Mouse (Mus musculus) cerebellum, adult (tissue): ENCODE results near the gene Kpna2.
"Not testable (repeated sequence)": the region's sequence is repeated elsewhere in the genome, so short reads cannot be mapped to it uniquely, and the experiment has no call there.

ENCODE experiments used
- ATAC-seq: cut with Nextera tagmentation; 2 replicates; pipeline ENCODE4 v1.9.2; 2017; ENCODE audit warnings: mild to moderate bottlenecking, moderate library complexity, mixed read lengths; ENCODE audit not compliant: insufficient number of reproducible peaks, low FRiP score, low TSS enrichment

The Kpna2 gene

DNA sequence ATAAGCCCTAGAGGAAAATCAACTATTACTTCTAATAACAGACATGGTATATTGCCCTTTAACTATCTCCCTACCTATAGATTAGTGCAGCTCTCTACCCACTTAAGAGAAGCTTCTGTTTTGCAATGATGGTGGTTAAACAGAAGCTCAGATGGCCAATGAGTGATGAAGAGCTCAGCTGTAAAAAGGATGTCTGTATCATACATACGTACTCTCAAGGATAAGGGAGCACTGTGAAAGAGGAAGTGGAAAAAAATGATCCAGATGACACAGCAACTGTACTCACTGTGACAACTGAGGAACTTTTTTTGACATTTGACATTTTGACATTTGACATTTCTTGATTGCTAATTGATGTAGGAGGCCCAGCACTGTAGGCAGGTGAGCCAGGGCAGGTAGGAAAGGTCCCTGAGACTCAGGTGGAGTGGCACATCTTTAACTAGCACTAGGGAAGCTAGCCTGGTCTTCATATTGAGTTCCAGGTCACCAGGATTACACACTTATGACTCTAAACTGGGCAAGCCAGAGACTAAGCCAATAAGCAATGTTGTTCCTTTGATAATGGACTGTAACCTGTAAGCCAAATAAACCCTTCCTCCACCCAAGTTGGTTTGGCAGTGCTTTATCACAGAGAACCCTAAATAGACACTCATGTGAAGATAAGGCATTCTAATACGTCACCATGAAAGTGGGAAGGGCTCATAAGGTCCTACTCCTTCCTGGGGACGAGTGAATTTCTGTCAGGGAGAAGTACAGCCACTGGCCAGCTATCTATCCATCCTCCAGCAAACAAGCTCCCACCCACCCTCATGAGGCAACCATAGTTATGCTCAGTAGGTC is 4.9 kb downstream of the Kpna2 start:
- no peak for ATAC-seq

DNA sequence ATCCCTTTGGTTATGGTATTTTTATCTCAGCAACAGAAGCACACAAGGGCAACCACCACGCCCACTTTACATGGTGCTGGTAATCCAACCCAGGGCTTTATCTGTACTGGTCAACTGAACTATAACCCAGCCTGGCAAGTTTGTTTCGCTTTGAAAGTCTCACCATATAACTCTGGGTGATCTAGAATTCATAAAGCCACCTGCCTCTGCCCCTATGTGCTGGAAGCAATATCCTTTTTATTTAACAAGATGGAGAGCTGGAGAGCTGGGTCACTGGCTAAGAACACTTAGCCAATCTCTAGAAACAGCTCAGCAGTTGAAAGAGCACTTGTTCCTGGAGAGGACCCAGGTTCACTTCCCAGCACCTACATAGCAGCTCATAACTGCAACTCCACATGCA is 12.0 kb downstream of the Kpna2 start:
- no peak for ATAC-seq

DNA sequence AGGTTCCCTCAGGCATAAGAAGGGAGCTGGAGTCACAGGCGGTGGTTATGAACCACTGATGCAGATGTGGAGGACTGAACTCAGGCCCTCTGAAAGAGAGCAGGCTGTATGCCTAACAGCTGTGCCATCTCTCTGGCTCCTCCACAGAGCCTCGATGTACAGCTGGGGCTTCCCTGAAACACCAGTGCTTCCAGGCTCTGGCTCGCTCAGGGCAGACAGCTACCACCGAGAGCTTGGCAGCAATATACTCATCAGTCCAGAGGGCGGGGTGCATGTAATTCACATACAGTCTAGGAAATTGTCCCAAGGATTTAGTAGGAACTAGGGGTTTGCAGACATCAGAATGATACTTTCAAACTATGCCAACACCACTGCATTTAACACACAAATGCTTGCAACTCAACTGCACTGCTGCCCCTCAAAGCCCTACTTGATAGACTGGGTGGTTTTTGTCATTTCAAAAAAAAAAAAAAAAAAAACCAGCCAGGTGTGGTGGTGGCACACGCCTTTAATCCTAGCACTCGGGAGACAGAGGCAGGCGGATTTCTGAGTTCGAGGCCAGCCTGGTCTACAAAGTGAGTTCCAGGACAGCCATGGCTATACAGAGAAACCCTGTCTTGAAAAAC is 13.2 kb downstream of the Kpna2 start:
- not testable (repeated sequence) for ATAC-seq

DNA sequence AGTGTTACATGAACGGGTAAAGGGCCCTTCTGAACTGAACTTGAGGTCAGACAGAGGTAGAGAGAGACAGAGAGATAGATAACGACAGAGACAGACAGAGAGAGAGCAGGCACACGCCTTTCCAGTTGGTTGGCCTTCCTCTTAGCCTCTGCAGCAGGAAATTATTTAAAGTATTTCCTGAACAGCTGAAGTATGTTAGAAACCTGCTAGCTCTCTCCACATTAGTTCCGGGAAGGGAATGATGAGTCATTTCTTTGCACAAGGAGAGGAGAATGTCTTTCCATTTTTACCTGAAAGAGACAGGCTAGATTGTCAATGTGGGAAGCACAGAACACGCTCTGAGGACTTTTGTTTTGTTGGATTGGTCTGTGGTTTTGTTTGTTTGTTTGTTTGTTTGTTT is 17.0 kb downstream of the Kpna2 start:
- ATAC-seq = no peak

DNA sequence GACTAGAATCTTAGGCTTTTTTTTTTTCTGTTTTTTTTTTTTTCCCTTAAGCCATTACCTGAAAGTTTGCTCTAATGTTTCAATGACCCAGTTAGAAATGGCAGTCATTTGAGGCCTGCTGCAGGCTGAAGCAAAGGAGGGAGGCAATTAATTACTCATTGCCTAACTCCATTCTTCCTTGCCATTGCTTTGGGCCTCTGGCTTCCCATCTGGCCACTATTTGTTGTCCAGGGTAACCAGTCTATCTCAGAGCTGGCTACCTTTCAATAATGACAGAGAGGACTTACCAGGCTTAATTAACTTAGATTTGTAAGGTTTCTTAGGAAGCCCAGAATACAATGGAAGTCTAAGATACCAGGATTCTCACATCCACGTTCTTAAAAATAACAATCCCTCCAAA is 17.6 kb downstream of the Kpna2 start:
- ATAC-seq = no peak

DNA sequence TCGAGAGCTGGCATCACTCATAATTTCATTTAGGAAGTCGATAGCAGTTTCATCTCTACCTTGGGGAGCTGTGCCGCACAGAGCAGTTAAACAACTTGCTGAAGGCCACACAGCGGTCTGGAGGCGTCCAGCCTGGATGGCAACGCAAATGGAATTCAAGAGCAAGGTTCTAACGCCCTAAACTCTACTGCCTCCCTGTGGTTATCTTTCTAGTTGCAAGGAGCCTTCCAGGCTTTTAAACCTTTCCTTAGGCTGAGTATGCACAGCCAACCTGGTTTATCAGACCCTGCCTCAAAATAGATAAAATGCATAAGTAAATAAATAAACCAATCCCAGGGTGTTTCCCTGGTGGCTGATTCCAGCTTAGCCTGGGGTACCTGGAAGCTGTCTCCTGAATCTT is 18.9 kb downstream of the Kpna2 start:
- no peak for ATAC-seq

DNA sequence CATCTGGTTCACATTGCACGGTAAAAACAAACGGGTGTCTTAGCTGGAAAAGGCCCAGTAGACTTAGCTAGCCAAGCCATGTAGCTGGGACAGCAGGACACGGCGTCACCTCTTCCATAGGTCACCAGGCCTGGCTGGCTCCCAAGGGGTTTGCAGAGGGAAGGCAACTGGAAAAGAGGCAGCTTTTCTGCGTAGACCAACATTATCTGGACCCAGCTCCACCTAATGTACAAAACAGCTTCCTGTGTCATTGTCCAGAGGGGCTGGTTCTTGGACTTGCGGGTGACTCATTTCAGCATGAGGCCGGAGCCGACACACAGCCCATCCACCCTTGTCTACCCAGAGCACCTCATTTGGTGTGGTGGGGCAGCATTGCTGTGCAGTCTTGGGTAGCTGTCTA is 23.1 kb downstream of the Kpna2 start:
- ATAC-seq = no peak

DNA sequence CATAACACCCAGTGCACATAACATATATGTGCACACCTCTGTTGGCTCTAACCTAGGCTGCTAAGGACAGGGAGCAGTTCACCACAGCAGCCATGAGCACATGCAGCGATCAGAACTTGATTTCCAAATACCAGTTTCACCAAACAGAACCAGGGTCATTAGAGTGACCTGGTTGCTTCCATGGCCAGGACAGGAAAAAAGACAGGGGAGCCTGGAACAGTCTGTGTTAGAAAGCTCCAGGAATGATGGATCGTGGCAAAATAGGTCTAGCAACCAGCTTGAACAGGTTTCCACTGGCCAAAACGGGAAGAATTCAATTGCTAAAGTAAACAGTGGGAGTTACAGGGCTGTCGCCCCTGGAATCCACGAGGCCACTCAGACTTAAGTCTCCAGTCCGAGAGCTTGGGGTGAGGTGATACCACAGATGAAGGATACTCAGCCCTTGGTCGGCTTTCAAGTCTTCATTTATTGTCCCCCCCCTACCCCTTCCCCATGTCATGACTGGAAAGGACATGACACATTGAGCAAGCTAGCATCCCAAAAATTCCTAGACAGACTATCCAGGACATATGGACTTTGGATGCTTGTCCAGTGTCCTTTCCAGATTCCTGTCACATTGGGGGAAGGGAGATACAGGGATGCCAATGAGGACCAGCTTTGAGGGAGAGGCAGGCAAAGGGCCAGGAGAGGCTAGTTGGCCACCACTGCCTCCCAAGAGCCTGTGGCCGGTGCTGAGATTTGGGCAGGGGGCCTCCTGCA is 23.7 kb downstream of the Kpna2 start:
- no peak for ATAC-seq

DNA sequence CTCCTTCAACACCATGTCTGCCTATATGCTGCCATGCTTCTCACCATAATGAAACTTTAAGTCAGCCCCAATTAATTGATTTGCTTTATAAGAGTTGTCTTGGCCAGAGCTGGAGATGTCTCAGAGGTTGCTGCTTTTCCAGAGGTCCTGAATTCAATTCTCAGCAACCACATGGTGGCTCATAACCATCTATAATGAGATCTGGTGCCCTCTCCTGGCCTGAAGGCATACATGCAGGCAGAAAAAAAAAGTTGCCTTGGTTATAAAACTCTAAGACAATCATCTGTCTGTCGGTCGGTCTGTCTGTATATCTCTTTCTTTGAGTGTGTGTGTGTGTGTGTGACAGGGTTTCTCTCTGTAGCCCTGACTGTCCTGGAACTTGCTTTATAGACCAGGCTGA is 24.9 kb downstream of the Kpna2 start:
- no peak for ATAC-seq

DNA sequence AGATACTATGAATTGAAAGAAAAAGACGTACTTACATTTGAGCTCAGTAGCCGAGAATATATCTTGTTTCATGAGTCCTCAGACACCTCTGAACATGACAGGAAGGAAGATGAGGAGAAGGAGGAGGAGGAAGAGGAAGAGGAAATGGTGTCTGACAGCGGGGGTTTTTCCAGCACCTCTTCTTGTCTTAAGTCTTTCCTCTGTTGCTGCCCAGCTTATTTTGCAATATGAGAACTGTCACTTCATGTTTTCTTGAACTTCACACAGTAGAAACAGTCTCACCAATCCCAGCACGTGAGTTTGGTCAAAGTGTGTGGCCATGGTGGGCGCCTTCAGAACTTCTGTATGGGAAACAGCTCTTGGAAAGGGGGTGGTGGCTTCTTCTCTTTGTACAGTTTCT is 26.3 kb downstream of the Kpna2 start:
- ATAC-seq = no peak

DNA sequence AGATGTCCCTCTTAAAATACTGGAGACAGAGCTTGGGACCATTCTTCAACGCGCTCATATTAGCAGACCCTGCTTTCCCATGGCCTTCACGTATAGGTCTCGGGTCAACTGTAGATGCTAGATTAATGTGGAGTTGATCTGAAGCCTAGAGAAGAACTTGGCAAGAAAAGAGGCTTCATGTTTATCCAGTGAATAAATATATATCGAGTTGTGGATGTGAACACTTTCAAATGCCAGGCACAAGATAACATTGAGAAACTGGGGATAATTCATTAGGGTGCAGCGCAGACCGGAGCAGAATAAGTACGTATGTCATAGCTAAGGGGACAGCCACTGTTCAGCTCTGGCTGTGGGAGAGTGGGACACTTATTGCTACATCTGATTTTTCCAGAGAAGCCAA is 29.5 kb downstream of the Kpna2 start:
- no peak for ATAC-seq

DNA sequence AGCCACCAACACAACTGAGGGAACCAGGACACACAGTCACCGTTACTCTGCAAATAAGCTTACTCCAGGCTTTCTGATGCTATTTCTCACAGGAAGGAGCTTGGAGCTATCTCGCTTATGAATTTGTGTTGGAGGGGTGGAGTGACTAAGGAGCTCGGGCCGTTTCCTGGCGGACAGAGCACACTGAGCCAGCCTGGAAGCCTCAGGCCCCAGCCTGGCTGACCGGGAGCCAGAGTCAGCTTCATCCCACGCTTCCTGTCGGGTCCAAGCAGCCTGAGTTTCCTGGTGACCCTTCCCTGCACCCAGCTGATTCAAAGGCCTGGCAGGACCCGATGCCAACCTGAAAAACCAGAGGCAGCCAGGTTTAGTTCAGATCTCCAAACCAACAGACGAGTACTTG is 31.7 kb downstream of the Kpna2 start:
- ATAC-seq = no peak

DNA sequence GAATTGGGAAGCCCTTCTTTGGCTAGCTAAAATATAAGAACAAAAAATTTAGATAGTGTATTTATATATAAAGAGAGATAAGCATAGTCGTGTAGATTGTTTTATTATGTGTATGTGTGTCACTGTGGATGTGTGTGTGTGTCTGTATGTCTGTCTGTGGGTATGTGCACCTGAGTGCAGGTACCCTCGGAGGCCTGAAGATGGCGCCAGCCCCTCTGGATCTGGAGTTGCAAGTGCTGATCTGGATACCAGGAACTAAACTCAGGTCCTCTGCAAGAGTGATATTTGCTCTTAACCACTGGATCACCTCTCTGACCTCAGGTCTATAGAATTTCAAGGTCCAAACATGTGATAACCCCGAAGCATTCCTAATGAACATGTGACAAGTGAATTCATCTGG is 33.5 kb downstream of the Kpna2 start:
- no peak for ATAC-seq

DNA sequence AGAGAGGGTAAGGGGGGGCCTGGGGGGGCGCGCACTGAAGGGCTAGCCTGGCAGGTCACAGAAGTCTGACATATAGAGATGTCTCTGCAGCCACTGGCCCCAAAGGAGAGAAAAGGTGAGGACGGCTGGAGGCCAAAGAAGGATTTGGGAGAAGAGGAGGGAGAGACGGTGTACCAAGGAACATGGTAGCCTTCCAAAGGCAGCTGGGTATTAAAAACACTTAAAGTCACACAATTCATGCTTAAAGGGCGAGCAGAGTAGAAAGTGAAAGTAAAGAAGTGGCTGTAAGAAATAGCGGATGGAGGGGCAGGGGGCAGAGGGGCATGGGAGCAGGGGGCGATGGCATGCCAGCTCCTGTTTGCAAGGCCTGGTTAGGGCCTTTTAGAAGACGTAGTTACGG is 37.0 kb downstream of the Kpna2 start:
- no peak for ATAC-seq

DNA sequence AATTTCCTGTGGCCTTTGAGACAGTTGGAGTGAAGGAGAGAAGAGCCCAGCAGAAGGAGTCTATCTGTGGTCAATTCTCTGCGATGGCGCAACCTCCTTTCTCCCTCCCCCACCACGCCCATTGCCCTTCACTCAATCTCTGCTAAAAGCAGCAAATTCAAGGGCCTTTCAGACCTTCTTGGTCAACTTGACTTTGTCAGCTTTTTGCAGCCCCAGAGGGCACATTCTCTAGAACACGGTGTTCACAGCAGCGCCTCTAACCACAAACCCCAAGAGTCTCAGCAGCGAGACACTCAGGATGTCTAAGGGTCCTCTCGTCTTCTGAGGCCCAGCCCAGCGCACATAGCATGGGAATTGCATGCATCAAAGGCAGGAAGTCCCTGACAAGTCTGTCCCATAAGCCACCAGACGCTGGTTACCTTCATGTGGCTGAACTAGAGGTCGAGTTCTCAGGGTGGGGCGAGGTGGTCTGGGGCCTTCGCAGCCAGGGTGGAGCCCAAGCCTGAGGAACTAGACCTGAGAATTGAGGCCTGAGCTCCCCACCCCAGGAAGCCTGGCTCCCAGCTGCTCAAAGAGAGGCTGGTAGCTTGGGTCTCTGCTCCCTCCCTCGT is 37.8 kb downstream of the Kpna2 start:
- ATAC-seq = no peak

DNA sequence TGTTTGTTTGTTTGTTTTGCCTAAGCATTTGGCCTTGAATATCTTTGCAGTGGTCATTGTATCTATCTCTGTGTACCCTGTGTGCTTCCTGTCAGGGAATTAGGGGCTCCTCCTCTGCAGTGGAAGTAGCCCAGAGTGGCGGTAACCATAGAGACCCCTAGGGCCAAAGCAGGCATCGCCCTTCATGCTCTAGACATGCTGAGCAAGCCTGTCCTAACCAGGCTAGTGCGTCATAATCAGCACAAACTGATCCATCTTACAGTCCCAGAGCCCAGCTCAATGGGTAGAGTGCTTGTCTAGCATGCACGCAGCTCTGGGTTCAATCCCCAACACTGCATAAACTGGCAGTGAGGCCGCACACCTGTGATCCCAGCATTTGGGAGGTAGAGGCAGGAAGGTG is 40.2 kb downstream of the Kpna2 start:
- no peak for ATAC-seq

DNA sequence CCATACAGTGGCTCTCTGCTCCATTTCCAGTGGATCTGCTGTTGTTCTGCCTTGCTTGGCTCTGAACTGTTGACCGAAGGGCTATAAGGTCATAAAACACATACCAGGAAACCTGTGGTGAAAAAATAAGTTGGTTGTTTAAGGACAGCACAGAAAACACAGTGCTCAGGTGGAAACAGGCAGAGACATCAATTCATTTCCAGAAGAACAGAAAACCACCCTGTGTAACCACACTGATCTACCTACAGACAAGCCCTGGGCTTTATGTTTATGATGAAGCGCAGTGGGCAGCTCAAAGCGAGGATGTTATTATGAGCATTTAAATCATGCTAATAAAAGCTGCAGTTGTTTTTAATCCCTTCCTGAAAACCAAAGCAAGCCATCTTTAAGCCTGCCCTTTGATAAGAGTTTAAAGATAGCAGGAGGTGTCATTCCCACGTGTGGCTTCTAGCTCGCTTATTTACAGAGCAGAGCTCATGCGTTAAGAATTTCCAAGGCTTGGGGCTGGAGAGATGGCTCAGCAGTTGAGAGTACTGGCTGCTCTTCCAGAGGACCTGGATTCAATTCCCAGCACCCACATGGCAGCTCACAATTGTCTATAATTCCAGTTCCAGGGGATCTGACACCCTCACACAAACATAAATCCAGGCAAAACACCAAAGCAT is 40.8 kb downstream of the Kpna2 start:
- ATAC-seq = no peak

DNA sequence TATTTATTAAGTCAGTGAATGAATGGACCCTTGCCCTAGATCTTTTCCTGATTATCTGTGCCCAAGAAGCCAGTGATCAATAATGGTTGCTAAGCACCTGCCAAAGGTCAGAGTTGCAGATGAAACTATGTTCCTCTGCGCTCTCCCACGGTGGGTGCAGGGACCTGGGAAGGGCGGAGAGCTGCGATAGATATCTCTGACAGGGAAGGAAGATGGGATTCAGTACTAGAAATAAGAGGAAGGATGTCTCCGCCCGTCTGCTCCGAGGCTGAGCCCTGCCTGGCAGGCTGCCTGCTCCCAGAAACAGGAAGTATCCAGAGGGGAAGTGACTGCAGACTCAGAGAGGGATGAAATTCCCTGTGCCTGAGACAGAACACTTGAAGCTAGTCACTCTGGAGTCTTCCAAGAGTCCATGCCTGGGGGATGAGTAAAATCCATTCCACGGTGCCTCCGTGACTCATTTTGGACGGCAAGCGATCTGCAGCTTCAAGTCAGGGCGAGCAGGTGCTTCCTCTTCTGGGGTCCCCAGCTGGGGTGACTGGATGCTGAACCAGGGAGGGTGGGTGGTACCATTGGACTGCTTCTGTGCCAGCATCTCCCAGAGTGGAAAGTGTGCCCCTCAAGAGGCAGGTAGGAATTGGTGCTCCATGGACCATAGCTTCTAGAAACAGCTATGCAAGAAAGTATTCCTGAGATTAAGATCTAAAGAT is 41.9 kb downstream of the Kpna2 start:
- ATAC-seq = no peak

DNA sequence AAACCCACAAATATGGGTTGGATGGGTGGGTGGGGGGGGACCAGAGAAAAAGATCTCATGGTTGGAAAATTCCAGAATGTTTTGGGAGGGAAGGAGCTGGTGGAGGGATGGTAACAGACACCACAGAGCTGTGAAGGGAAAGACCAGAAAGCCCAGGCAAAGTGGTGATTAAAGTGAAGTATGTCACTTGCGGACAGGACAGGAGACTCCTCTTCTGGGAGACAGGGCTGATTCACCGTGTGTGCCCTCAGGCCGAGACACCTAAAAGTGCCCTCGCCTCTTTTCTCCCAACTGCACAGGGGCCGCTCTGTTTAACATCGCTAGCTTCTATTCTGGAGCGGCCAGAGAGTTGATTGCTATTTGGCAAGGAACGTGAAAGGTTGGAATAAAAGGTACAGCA is 44.8 kb downstream of the Kpna2 start:
- no peak for ATAC-seq

DNA sequence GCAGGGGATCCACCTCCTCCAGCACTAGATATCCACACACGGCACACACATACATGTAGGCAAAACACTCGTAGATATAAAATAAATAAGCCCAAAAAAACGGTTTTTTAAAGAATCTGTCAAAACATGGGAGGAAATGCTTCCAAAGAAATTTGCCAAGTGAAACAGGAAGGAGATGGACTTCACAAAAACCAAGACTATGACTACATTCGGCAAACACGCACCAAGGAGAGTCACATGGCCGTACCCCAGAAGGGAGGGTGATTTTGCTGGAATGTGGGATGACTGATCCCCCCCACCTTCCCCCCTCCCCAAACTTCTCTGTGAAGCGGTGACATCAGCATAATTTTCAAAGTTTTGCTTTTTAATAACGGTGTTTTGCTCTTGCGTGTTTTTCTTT is 45.2 kb downstream of the Kpna2 start:
- no peak for ATAC-seq
